Mouse (Mus musculus) kidney, postnatal 36 days (tissue): ENCODE measurements around the gene Tgm2.

Experiments
- DNase-seq, 2 experiments: peaks; one replicate each; pipeline ENCODE4 v3.0.0; 2021 to 2022; ENCODE audit warnings: mixed read lengths in 2 of 2

Gene Tgm2

DNA sequence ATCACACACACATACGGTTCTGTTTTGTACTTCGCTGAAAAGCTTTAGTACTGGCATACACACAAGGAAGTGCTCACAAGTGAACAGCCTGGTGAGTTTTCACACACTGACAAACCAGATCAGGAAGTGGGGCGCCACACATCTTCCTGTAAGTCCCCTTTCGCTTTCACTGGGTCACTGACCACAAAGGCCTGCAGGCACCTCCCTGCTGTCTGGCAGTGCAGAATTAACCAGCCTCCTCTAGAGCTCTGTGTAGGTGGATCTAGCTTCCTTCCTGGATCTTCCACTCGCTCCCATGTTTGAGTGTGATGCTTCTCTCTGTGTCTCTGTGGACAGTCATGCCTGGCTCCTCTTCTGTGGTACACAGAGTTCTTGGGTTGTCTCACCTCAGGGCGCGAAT, 20.4 kb upstream of the Tgm2 start:
- peak; percentile 64 to 72 for DNase-seq

DNA sequence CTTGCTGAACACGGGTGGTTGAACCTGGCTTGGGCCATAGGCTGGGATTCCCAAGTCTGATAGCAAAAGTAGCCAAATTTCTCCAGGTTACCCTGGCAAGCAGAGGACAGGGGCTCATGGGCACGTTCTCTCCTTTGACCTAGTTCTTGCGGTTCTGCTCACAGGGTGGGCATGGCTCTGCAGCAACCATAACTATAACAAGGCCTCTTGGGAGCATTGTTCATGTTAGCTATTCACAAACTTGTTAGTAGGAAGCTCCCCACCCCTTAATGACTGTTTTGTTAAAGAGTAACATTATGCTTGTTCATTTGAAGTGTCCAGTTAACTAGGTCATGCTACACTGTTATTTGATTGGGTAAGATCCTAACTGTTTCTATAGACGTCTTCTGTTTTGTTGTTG, 19.5 kb upstream of the Tgm2 start:
- peak in 1 of 2 experiments; percentile 15 for DNase-seq

DNA sequence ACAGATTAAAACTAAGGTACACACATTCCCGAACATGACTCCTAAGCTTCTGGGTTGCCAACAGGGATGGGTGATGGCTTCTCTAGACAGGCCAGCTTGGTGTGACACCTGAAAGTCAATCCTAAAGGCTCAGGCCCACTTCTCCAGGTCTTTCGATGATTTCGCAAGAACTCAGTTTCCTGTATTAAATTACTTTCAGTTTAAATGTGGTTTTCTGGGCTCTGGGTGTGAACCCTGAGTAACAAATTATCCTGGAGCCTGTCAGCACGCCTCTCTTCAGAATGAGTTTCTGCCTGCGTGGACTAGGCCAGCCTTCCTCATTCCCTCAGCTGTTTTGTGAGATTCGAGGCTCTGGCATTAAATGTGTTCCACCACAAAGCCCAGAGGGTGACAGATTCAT, 16.8 kb upstream of the Tgm2 start:
- DNase-seq, result no peak

DNA sequence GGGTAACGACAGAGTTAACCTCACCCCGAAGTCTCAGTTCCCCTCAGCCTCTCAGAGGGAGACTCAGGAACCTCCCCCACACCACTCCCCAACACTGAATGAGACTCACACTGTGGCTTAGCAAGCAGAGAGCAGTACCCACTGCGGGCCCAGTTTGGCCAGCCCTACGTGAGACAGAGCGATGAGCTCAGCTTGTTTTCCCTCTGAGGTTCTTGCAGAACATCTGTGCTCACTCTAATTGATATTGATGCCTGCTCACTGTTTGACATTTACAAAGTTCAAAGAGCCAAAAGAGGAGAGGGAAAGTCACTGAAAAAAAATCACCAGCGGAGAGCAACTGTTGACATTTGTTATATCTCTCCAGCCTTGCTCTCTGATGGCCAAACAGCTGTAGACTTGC, 15.5 kb upstream of the Tgm2 start:
- no peak for DNase-seq

DNA sequence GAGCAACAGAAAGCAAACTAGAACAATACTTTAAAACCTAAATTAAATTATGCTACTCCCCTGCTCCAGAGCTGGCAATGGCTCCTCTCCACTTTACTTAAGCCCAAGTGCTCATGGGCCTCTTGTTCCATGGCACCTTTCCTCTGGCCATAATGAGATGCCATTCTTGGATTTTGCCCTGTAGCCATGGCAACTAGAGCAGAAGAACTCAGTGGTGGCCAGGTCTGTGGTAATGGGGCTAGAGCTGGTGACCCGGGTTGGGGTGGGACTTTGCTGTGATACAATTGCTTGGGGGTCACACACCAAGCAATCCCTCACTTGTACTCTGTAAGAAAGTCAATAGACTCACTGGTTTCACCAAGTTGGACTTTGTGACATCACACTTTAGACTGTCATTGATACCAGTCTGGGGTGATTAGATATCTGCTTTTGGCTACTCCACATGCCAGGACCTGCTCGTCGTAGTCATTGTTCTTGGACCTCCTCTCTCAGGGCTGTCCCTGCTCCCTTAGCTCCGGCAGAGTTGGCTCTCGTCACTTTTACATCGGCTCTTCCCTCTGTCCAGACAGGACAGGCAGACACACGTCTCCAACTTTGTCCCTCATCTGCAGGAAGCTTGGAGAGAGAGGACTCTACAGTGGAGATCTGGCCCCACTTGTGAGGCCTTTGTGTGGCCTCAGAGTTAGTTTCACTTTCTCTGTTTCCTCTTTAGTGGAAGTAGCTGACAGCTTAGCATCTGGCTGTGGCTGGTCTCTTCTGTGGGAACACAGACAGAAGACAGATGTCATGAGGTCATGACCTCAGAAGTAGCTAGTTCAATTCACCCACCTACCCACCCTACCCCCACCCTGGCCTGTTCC, 13.4 kb upstream of the Tgm2 start:
- peak; percentile 56 to 65 for DNase-seq

DNA sequence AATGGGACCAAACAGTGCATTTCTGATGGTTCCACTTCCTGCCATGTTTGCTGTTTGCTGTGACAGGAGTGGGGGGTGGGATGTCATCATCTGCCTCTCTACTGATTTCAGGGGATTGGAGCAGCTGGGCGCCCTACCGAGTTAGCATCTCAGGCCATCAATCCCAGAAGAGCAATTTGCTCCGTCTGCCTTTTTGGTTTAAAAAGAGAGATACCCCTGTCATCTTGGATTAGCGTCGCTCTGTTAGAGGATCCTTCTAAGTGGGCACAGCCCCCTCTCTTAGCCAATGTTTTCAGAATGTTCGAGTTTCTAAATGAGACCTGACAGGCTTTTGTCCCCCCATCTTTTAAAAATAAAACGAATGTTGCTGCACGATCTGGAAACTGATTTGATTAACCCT, 11.4 kb upstream of the Tgm2 start:
- no peak for DNase-seq

DNA sequence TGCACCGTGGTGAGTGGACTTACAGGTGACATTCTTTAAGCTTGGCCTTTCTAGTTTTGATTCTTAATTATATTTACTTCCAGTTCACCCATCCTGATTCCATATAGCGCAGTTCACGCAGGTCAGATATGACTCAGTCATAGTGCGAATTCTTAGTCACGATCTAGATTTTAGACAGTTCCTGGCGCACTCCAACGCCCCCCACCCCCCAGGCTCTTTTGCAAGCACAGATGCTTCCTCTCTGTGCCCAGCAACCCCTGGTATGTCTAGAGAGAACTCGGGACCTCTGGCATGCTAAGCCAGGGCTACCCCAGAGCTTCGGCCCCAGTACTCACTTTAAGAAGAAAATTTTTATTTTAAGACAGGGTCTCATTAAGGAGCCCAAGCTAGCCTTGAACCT, 10.3 kb upstream of the Tgm2 start:
- DNase-seq, result no peak

DNA sequence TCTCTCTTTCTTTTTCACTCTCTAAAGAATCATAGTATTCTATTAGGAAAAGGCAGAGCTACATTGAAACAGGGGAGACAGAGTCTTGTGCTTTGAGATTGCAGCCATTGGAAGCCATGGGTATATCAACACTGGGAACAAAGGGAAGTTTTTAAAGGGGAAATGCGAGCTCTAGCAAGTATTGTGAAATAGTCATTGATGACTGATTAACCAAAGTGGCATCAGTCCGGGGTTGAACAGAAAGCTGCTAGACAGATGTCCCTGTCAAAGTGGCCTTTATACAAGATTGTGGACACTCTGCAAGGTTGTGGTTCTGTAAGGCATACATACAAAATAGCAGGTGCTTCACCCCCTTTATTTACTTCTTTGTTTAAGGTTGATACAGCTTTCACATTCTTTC, 9.4 kb upstream of the Tgm2 start:
- no peak for DNase-seq

DNA sequence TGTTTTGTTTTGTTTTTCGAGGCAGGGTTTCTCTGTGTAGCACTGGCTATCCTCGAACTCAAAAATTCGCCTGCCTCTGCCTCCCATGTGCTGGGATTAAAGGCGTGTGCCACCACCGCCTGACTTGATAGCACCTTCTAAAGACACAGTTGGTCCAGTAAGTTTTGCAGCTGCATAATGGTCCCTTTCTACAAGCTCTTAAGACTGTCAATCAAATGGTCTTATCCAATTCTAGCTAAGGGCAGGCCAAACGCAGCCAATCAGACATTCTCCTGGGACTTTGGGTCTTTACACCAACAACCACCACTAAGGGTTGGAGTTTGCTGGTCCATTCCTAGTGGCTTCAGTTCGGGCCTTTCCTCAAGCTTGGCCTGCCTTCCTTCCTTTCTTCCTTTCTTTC, 8.9 kb upstream of the Tgm2 start:
- no peak for DNase-seq

DNA sequence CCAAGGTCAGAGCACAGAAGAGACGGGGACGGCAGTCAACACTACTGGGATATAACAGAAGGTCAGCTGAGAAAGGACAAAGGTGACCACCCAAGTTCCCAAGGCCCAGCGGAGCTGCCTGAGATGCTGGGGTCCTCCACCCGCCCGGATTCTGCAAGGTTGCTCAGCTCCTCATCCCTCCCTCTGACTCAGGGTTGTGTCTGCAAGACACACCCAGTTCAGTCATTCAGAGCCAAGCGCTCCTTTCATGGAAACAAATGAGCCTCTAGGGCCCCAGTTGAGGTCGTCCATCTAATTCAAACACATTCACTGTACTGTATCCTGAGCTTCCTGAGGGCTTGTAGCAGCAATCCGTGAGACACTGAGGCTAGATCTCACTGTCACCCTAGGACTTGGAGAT, 8.4 kb upstream of the Tgm2 start:
- no peak for DNase-seq

DNA sequence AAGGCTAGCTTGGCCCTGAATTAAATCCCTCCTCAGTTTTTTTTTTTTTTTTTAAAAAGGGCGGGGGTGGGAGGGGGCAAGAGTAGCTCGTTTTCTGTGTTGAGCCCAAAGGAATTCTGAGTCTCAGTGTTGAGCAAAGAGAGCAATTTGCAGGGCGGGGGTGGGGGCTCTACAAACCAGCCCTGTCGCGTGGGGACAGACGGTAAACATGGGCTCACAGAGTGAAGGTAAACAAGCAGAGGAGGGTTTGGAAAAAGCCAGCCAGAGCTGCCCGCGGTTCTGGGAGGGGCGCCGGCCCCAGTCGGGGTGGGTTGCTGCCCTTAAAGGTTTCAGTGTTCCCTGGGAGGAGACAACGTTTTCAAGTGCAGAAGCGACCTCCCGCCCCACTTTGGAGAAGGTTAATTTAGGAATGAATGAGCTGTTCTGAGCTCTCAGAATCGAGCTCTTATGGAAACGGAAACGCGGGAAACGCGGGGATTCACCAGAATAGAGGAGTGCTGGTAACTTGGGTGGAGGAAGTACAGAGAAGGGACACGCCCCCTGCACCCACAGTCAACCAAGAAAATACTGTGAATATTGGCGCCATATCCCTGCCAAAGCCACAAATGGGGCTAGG, 7.6 kb upstream of the Tgm2 start:
- peak in 1 of 2 experiments; percentile 45 for DNase-seq

DNA sequence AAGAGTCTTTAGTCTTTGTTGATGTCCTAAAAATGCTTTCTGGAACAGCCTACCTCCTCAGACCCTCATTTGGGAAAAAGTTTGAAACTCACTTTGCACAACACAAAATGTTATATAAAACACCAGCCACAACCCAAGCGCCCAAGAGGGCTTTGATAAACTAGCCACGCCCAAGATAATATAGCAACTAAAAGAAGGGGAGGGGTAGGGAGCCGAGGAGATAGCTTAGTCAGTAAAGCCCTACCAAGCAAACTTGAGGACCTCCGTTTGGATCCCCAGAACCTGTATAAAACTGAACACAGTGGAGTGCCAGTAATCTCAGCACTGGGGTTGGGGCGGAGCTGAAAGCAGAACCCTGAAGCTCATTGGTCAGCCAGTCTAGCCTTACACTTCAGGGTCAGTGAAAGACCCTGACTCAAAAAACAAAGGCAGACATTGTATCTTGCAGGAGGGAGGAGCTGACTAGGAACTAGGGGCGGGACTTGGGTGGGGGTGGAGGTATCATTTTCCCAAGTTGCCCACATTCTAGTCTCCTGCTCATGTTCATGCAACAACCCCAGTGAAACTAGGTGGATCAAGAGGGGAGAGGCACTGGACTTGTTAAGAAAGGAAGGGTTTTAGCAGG, 6.6 kb upstream of the Tgm2 start:
- DNase-seq, result no peak

DNA sequence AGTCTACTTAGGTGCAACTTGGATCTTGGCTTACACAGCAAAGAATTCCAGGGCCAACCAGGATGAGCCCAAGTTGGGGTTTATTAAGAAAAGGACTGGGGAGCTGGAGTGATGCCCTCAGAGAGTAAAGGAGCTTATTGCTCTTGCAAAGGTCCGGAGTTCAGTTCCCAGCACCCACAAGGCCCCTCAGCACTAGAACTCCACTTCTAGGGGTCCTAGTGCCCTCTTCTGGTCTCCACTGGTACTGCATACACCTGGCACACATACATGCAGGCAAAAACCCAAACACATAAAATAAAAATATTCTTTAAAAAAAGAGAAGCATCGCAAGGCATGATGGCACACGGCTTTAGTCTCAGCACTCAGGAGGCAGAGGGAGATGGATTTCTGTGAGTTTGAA, 4.8 kb upstream of the Tgm2 start:
- no peak for DNase-seq

DNA sequence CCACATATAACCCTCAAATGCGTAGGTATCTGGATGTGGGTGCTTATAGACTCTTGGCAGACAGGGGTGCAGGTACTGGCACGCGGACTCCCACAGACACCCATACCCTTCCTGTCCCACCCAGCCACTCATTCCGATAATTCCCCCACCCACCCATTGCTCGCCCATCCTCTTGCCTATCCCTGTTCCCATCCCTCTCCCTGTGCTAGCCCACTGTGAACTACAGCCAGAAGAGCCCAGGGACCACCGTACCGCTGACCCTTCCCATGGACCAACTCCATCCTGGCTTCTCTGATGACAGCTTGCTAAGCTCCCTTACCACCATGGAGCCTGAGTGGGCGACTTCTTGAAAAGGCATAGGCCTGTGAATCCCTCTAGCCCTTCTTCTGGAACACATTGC, 735 bp upstream of the Tgm2 start:
- DNase-seq, result no peak

DNA sequence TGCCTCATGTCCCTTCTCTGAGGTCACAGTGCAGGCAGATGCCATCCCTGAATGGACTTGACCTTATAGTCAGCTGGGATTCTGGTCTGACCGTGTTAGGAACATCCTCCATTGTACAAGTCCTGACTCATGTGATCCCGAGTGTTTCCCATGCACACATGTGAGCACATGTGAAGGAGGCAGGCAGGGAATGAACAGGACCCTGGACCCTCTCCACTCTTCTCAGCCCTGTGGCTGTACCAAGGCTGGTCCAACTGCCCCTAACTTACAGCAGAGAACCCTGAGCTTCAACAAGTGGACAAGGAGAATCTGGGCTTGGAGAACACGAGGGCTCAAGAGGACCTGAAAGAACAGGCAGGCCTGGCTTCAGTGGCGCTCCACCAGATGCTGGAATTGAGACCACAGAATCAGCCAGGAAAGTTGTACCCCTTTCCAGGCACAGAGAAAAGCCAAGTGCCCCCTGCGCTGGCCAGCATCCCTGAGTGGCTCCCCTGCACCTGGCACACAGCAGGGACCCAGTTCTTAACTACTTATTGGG, 639 bp downstream of the Tgm2 start:
- peak in 1 of 2 experiments; percentile 32 for DNase-seq

DNA sequence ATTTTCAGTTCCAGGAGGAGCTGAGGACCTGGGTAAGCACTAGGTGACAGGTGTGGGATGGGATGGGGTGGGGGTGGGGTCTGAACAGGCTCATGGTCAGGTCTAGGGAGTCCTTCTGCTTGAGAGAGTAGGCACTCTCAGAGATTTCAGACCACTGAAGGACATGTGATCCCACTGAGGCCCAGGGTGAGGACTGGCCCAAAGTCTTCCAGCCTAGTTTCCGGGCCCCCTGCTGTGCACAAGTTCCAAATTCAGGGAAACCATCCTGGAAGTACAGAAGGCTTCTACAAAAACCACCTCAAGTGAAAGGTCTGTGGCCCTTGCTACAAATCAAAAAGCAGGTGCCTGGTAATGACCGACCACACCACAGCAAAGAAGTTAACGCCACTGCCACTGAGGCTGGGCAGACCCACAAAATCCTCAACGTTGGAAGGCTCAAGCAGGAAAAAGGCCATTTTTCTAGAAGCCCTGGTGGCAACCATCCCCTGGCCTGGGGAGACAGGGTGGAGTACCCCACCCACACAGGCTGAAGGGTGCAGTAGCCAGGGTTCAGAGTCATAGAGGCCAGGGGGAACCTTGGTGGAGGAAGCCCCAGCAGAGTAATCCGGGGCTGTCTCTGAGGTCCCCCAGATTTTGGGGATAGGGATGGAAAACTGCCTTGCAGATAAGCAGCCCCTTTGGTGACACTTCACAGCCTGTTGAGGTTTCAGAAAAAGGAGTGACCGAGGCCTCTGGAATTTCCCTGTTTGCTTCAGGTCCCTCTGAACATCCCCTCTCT, 1.3 kb downstream of the Tgm2 start:
- no peak for DNase-seq

DNA sequence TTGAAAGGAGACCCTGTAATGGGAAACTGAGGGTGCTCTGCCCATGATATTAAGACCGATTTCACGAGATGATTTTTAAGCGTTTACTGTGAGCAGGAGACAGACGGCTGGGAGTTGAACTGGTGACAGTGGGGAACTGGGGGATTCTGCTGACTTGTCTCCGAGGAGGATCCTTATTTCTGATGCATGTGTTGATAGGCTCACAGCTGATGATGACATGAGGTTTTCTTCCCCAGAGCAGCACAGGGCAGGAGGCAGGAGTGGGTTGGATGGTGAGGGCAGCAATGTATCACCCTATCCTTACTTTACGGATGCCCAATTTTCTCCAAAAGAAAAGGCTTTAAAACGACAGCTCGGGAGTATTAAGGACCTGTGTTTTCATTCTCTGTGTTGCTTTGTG, 2.0 kb downstream of the Tgm2 start:
- DNase-seq, result no peak

DNA sequence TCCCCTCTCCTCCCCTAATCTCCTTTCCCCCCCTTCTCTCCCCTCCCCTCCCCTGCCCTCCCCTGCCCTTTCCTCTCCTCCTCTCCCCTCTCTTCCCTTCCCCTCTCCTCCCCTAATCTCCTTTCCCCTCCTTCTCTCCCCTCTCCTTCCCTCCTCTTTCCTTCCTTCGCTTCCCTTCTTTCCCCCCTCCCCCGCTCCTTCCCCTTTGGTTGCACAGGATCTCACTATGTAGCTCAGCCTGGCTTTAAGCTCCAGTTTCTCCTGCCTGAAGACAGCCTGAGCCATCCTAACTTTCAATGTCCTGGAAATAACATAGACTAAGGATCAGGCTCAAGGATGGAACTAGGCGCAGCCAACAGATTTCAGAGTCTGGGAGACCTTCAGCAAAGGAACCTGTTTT, 2.4 kb downstream of the Tgm2 start:
- peak in 1 of 2 experiments; percentile 50 for DNase-seq

DNA sequence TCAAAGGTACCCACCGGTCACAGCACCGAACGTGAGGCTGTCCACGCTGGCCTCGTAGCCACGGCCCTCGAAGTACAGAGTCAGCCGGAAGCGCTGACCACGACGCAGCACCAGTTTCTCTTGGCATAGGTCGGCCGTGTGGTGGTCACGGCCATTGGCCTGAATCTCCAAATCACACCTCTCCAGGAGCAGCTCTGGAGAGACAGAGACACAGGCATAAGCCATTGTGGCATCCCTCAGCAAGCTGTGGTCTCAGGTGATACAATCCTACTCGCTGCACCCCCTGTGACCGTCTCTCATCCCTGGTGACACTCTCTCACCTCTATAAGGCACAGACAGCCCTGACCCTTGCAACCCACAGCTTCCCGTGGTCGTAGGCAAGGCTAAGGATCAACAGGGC, 3.3 kb downstream of the Tgm2 start:
- DNase-seq, result no peak

DNA sequence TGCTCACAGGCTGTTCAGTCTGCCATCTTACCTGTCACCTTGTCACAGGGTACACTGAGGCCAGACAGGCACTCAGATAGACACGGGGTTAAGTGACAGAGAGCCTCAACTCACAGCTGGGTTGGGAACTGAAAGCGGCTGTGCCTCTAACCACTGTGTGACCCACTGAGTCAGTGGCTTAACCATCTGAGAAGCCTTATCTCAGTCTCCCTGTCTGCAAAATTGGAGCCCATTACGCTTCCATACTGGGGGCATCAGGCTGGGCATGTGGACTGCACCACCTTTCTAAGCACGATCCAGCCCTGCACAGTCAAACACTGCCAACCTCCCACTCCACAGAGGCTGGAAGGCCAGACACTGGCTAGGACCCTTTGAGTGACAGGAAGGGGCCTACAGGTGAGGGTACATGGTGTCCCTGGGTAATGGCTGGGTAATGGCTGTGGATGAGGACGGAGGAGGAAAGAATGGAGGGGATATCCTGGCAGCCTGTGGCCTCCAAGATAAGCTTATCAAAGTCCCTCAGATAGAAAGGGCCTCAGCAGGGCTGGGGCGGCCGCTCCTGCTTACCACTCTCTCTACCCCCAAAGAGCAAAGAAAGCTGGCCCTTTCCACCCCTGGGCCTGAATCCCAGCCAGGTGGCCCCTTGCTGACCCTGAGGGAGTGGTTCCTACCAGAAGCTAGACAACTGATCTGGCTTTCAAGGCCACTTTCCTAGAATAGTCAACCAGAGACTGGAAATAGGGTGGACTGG, 4.4 kb downstream of the Tgm2 start:
- peak; percentile 54 to 56 for DNase-seq

DNA sequence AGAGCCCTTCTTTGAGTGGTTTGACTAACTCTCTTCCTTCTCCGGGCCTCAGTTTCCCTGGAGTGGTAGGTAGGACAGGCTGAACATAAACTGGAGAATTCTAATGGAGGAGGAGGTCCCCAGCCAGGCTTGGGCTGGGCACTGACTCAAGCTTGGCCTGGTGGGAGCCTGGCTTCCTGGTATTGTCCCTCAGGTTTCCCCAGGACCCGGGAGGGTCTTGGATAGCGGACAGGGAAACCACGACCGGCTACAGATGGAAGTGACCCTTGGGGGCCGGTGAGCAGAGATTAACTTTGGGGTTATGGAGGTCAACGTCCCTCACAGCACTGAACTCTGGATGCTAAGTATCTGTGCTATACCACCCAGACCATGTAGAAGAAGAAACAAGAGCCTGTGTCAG, 5.0 kb downstream of the Tgm2 start:
- DNase-seq, result peak in 1 of 2 experiments; percentile 38

DNA sequence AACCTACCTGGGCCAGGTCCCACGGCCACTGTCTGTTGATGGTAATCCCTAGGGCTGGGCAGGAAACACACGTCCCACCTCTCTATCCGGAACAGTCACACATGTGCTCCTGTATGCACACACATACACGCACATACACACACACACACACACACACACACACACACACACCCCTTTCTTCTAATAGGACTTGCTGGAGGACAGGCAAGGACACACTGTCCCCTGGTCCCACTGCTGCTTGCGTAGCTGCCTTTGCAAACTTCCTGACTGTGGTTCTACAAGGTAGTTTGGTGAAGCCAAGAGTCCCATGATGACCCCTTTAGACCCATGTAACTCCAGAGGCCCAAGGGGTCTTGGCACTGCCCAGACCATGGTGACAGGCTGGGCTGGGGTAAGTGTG, 5.6 kb downstream of the Tgm2 start:
- no peak for DNase-seq
